Comparison of ENCODE assay signal across 13 mouse cellular contexts in genomic region chr14:64585471-64586192, GRCm38 (mm10).
DNase-seq lines count a peak whose midpoint lies in the region; ATAC-seq and TF ChIP-seq lines count a peak whose summit lies in the region.
"Had no signal": no experiment of that assay in that cellular context is flagged by ENCODE, and none has a peak within 500 bp of the region (broad histone marks: within the 10 kb centered on the region; RNA-seq: fewer than 3 reads in every experiment).

No protein-coding gene starts in this region.

- H3K9me3 ChIP-seq in E14TG2a.4 (ENCODE audit: low read length), result no peaks in the 10 kb centered on the region
- no peaks in the 10 kb centered on the region for H3K9me3 ChIP-seq in forebrain, postnatal 0 days (ENCODE audit: low read length)
- H3K9me3 ChIP-seq in midbrain, embryonic 14.5 days (ENCODE audit: control insufficient read depth, low read length), result no peaks in the 10 kb centered on the region
- H3K9me3 ChIP-seq: lung, embryonic 15.5 days had no signal

- TF ChIP-seq CTCF in E14TG2a.4 (conservative IDR thresholded peaks at IDR 0.05; ENCODE audit: low read length), result no peak
- TF ChIP-seq CTCF in forebrain, postnatal 0 days (IDR thresholded peaks at IDR 0.05; ENCODE audit: low read depth), result no peak

- peak overlapping the region; percentile 86 for H3K4me3 ChIP-seq in E14TG2a.4 (replicated peaks; ENCODE audit: low read length)
- peak overlapping the region; percentile 74 for H3K4me3 ChIP-seq in forebrain, postnatal 0 days (ENCODE audit: low read depth, low read length)
- H3K4me3 ChIP-seq in midbrain, embryonic 14.5 days (replicated peaks; ENCODE audit: low read depth, low read length), result peak overlapping the region; percentile 87
- H3K4me3 ChIP-seq: lung, embryonic 15.5 days had no signal

- 11% methylated on average over 28 of the region's 28 CpGs for WGBS in forebrain, postnatal 0 days
- 1% methylated on average over 28 of the region's 28 CpGs for whole genome bisulfite sequencing in midbrain, embryonic 14.5 days

- H3K36me3 ChIP-seq in E14TG2a.4 (ENCODE audit: insufficient read depth, low read length), result peaks cover 3% of the 10 kb centered on the region
- H3K36me3 ChIP-seq in forebrain, postnatal 0 days (ENCODE audit: insufficient read depth), result peaks cover 2% of the 10 kb centered on the region; the same call in 1 of the 2 replicates
- peaks cover 11% of the 10 kb centered on the region for H3K36me3 ChIP-seq in midbrain, embryonic 14.5 days (ENCODE audit: control insufficient read depth, insufficient read depth, low read length)
- H3K36me3 ChIP-seq: lung, embryonic 15.5 days had no signal

- ATAC-seq in forebrain, postnatal 0 days, result no peak
- no peak; the same call in 1 of the 2 replicates for ATAC-seq in midbrain, embryonic 14.5 days (ENCODE audit: low FRiP score, low TSS enrichment)
- ATAC-seq in activated CD4-positive, CD25-positive, alpha-beta regulatory T cell, adult 4 months, result no peak
- no peak for ATAC-seq in megakaryocyte progenitor cell, adult 5-6 weeks (replicated peaks; ENCODE audit: poor library complexity)
- ATAC-seq: CD4-positive, CD25-positive, alpha-beta regulatory T cell, adult 4 months; intestine, postnatal 0 days had no signal

- peaks cover 32% of the 10 kb centered on the region for H3K27me3 ChIP-seq in E14TG2a.4 (ENCODE audit: insufficient read depth, low read length)
- H3K27me3 ChIP-seq in forebrain, postnatal 0 days (ENCODE audit: insufficient read depth, low read length), result no peaks in the 10 kb centered on the region
- no peaks in the 10 kb centered on the region for H3K27me3 ChIP-seq in midbrain, embryonic 14.5 days (ENCODE audit: control insufficient read depth, insufficient read depth, low read length)

- H3K9ac ChIP-seq in forebrain, postnatal 0 days, result peak overlapping the region; percentile 99
- peak overlapping the region; percentile 100 for H3K9ac ChIP-seq in midbrain, embryonic 14.5 days (replicated peaks; ENCODE audit: low read length)
- H3K9ac ChIP-seq: lung, embryonic 15.5 days had no signal

- peaks cover 64% of the 10 kb centered on the region for H3K4me1 ChIP-seq in E14TG2a.4 (replicated peaks; ENCODE audit: low read depth, low read length)
- peaks cover 28% of the 10 kb centered on the region for H3K4me1 ChIP-seq in forebrain, postnatal 0 days (ENCODE audit: insufficient read depth)
- H3K4me1 ChIP-seq in midbrain, embryonic 14.5 days (ENCODE audit: control insufficient read depth, insufficient read depth, low read length), result peaks cover 53% of the 10 kb centered on the region

- DNase-seq in cerebellum, postnatal 14 days, result peak; percentile 64 to 66
- DNase-seq in forebrain, postnatal 0 days, result peak; percentile 69
- DNase-seq in midbrain, embryonic 14.5 days, result peak; percentile 77
- DNase-seq in T-cell, adult 2 months (ENCODE audit: low spot score), result no peak
- no peak for DNase-seq in ovary, postnatal 10 days (ENCODE audit: low spot score)
- DNase-seq: gastrocnemius, postnatal 36 days; thymus, postnatal 25 days had no signal

- peak overlapping the region; percentile 90 for H3K4me2 ChIP-seq in forebrain, postnatal 0 days (ENCODE audit: low read depth)
- H3K4me2 ChIP-seq in midbrain, embryonic 14.5 days (ENCODE audit: low read length), result peak overlapping the region; percentile 75

- H3K27ac ChIP-seq in forebrain, postnatal 0 days (ENCODE audit: low read depth, low read length), result peak overlapping the region; percentile 100
- H3K27ac ChIP-seq in midbrain, embryonic 14.5 days (replicated peaks; ENCODE audit: low read depth, low read length), result peak overlapping the region; percentile 100
- H3K27ac ChIP-seq: lung, embryonic 15.5 days had no signal

Comparison
In these comparisons a context has a peak if more than half of its experiments do, and no peak if none do; other contexts are left out.
1. DNase-seq: peak in cerebellum, postnatal 14 days (2 of 2), forebrain, postnatal 0 days (single experiment) and midbrain, embryonic 14.5 days (single experiment); none in T-cell, adult 2 months (single experiment) and ovary, postnatal 10 days (single experiment).
2. Peak in every context shown above with its lines, with median percentiles within 50 percentile points of each other: H3K4me3 ChIP-seq.